Mouse (Mus musculus) activated CD4-positive, CD25-positive, alpha-beta regulatory T cell, adult 9 weeks (primary cell): Measurements from ENCODE around the gene Il17rc. TPM values are rescaled to one million over a fixed set of nuclear protein-coding genes. Genes with fewer than 3 reads are reported as not detected.

Experiments used
- polyA plus RNA-seq: library from polyadenylated mRNA; unstranded; fragments of 100-300 nt; shearing (Covaris generic); gene quantifications from one replicate; pipeline ENCODE4 v1.2.1, GENCODE M21; 2017

Gene Il17rc
- polyA plus RNA-seq: 0.26 TPM

GRCm38 (mm10) chr6:113471297-113471936 lies at the start of gene Il17rc:
TSS of gene Il17rc (plus strand) at chr6:113471427.

DNA sequence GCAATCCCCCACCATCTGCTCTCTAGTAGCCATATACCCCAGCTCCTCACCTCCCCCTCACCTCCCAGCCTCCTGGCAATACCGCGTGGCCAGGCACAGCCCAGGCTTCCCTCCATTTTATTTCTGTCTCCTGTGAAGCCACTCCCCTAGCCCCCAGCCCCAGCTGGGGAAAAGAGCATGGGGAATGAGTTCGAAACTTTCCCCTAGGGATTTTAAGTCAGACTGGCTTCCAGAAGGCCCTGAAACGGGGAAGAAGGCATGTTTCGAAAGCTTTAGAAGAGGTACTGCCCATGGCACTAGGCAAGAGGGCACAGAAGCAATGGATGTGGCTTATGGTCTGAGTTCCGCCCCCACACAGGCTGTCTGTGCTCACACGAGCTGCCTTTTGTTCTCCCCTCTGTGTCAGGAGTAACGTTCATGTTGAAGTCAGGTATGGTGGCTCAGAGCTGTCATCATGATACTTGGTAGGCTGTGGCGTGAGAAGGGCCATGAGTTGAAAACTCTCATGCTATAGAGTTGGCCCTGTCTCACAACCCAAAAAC lies 35.5 kb upstream of the Il17rc start, which contains the start of gene Cidec:
Gene Cidec (minus strand): TSS at position 97 of the 542 bp plus-strand sequence.

DNA sequence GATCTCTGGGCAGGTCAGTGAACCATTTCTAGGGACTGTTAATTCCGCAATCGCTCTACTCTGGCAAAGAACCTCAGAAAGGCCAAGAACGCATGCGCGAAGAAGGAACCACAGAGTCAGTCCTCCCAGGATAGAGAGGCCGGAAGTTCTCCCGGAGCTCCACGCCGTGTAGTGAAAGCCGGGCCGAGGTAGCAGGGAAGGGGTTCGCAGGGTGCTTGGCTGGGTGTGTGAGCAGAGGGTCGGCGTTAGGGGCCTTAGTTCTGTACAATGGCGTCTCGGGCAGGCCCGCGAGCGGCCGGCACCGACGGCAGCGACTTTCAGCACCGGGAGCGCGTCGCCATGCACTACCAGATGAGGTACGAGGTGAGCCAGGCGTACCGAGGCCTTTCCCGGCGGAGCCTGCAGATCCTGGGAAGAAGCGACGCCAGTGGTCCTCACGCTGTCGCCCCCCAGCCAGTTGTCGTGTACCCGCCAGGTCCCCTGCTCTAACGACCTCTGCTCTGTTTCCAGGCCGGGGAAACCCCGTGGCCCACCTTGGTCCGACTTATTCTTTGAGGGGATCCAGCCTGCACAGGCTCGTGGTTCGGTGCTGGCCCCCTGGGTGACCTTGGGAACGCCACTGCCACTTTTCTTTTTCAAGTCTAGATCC lies 28.7 kb upstream of the Il17rc start, which contains the start of gene Jagn1:
Gene Jagn1 (plus strand): TSS at position 128 of the 649 bp plus-strand sequence.

GRCm38 (mm10) chr6:113457952-113458534 lies 13.2 kb upstream of the Il17rc start, which contains the start of gene Il17re:
TSS of gene Il17re (plus strand) at chr6:113458484.

GRCm38 (mm10) chr6:113483100-113483615 lies 11.9 kb downstream of the Il17rc start, which contains the start of gene Creld1:
TSS of gene Creld1 (plus strand) at chr6:113483297.

DNA sequence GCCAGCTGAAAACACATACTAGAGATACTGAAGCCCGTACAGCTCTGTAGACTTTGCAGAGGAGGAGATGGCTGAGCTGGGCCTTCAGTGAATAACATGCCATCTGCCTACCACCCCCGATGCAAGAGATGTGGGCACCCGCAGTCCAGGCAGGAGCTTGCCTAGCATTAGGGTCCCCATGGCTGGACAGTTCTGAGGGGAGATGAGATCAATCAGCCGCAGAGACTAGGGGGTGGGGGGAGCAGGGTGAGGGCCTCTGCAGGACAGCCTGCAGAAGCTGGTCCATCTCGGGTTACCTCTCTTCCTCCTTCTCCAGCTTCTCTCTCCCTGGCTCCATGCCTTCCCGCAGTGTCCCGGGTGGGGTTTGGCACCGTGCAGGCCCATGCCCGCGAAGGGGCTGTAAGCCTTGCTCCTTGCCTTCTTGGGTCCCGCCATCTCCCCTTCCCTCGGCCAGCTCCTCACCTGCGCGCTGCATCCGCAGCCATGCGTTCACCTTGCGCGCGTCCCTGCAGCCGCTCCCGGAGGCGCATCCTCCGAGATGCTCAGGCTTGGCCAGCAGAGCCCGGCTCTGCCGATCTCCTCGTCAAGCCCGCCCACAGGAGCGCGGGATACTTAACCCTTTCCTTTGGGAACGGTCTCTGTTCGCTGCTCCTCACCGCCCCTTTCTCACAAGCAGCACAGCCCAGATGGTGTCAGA lies 30.3 kb downstream of the Il17rc start, which contains the start of gene Prrt3:
Gene Prrt3 (minus strand): TSS at position 544 of the 697 bp plus-strand sequence.

GRCm38 (mm10) chr6:113530932-113531839 lies 60.0 kb downstream of the Il17rc start, which contains the start of the genes Emc3 and Fancd2:
TSS of gene Emc3 (minus strand) at chr6:113531652.
TSS of gene Fancd2 (plus strand) at chr6:113531682.

Other genes starting within 250 kb of the Il17rc start
- gene Mtmr14, start 233.6 kb upstream of the Il17rc start, polyA plus RNA-seq: 38.3 TPM
- gene Cpne9, start 189.1 kb upstream of the Il17rc start, polyA plus RNA-seq: 0.13 TPM
- 42.7 TPM for gene Brpf1, start 164.3 kb upstream of the Il17rc start, polyA plus RNA-seq
- 12.8 TPM for gene Ogg1, start 144.5 kb upstream of the Il17rc start, polyA plus RNA-seq
- 3.2 TPM for gene Camk1, start 127.4 kb upstream of the Il17rc start, polyA plus RNA-seq
- gene Tada3, start 93.5 kb upstream of the Il17rc start, polyA plus RNA-seq: 73.2 TPM
- gene Arpc4, start 93.3 kb upstream of the Il17rc start, polyA plus RNA-seq: 625 TPM
- 17.0 TPM for gene Ttll3, start 82.2 kb upstream of the Il17rc start, polyA plus RNA-seq
- 13.1 TPM for gene Rpusd3, start 52.1 kb upstream of the Il17rc start, polyA plus RNA-seq
- gene Cidec, start 35.7 kb upstream of the Il17rc start, polyA plus RNA-seq: not detected
- gene Jagn1, start 28.9 kb upstream of the Il17rc start, polyA plus RNA-seq: 60.5 TPM
- not detected for gene Il17re, start 12.9 kb upstream of the Il17rc start, polyA plus RNA-seq
- gene Creld1, start 11.9 kb downstream of the Il17rc start, polyA plus RNA-seq: 12.7 TPM
- 0.33 TPM for gene Prrt3, start 30.5 kb downstream of the Il17rc start, polyA plus RNA-seq
- 104 TPM for gene Emc3, start 60.2 kb downstream of the Il17rc start, polyA plus RNA-seq
- gene Fancd2, start 60.3 kb downstream of the Il17rc start, polyA plus RNA-seq: 2.4 TPM
- gene Fancd2os, start 129.3 kb downstream of the Il17rc start, polyA plus RNA-seq: not detected
- gene Brk1, start 133.3 kb downstream of the Il17rc start, polyA plus RNA-seq: 279 TPM
- 31.9 TPM for gene Vhl, start 152.5 kb downstream of the Il17rc start, polyA plus RNA-seq
- gene Irak2, start 167.0 kb downstream of the Il17rc start, polyA plus RNA-seq: 64.7 TPM
- 2.2 TPM for gene Tatdn2, start 225.6 kb downstream of the Il17rc start, polyA plus RNA-seq
- not detected for gene Ghrl, start 248.5 kb downstream of the Il17rc start, polyA plus RNA-seq